Mouse (Mus musculus) forebrain, embryonic 15.5 days (tissue): ENCODE measurements around the gene Gmfg. TPM values are rescaled to one million over a fixed set of nuclear protein-coding genes. Genes with fewer than 3 reads are reported as not detected.

Experiments used
- ATAC-seq: fragments of 200-750 bp; cut with Nextera tagmentation; replicated peaks from 2 replicates; pipeline ENCODE4 v1.8.0; 2017; ENCODE audit warnings: mild to moderate bottlenecking, moderate TSS enrichment, moderate library complexity
- H3K27ac ChIP-seq: fragments of 300-500 bp; sonication (generic); replicated peaks from 2 replicates; pipeline ENCODE4 v1.5.1; 2015; ENCODE audit warnings: mild to moderate bottlenecking, inconsistent platforms
- H3K27me3 ChIP-seq: fragments of 300-500 bp; sonication (generic); 2 replicates; pipeline ENCODE4 v1.6.1; 2015; ENCODE audit warnings: inconsistent platforms
- H3K36me3 ChIP-seq: fragments of 300-500 bp; sonication (generic); 2 replicates; pipeline ENCODE4 v1.6.1; 2015; ENCODE audit warnings: mild to moderate bottlenecking, inconsistent platforms
- H3K4me1 ChIP-seq: fragments of 300-500 bp; sonication (generic); 2 replicates; pipeline ENCODE4 v1.6.1; 2015; ENCODE audit warnings: inconsistent platforms
- H3K4me2 ChIP-seq: fragments of 300-500 bp; sonication (generic); replicated peaks from 2 replicates; pipeline ENCODE4 v1.6.1; 2015; ENCODE audit warnings: mild to moderate bottlenecking, inconsistent platforms
- H3K4me3 ChIP-seq: fragments of 300-500 bp; sonication (generic); 2 replicates; pipeline ENCODE4 v1.5.1; 2015; ENCODE audit warnings: mild to moderate bottlenecking, inconsistent platforms
- H3K9ac ChIP-seq: fragments of 300-500 bp; sonication (generic); replicated peaks from 2 replicates; pipeline ENCODE4 v1.6.1; 2015; ENCODE audit warnings: mild to moderate bottlenecking, inconsistent platforms
- H3K9me3 ChIP-seq: fragments of 300-500 bp; sonication (generic); 2 replicates; pipeline ENCODE4 v1.6.1; 2016; ENCODE audit warnings: inconsistent platforms
- WGBS: fragments of 180-500 bp; shearing (Covaris S2); methylation state at CpG from one replicate; pipeline ENCODE4 v1.1.7; 2015; ENCODE audit warnings: mixed read lengths; 5-methylcytosine and 5-hydroxymethylcytosine counted together
- polyA plus RNA-seq: library from polyadenylated mRNA; unstranded; fragments of >200 nt; fragmentation: Nextera tagmentation; extraction: Ambion mirVana; gene quantifications from 2 replicates; pipeline ENCODE4 v1.2.1, GENCODE M21; 2015

Gmfg gene
- polyA plus RNA-seq, 1 experiment from 2014 or later = 4.7 TPM

DNA sequence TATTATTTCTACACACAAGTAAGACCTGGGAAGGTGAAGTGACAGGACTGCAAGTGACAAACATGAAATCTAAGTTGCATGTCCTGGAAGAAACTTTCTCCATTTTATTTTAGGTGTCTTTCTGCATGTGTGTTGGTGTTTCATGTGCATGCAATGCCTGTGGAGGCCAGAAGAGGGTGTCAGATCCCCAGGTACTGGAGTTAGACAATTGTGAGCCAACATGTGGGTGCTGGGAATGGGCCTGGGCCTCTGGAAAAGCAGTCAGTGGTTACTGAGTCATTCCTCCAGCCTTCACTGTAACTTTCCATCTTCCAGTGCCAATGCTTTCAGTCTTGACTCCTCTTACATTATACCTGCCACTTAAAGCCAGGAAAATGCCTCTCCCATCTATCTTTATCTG lies 19.9 kb upstream of the Gmfg start:
- ATAC-seq = no peak
- H3K36me3 ChIP-seq = peaks cover 88% of the 10 kb centered on the region
- H3K27me3 ChIP-seq = no peaks in the 10 kb centered on the region
- no peak overlapping the region for H3K27ac ChIP-seq
- H3K4me3 ChIP-seq = no peak overlapping the region
- H3K4me1 ChIP-seq = no peaks in the 10 kb centered on the region
- no peak overlapping the region for H3K4me2 ChIP-seq
- H3K9me3 ChIP-seq = no peaks in the 10 kb centered on the region
- no peak overlapping the region for H3K9ac ChIP-seq

- no peak for ATAC-seq
- Histone ChIP-seq H3K27me3 (no peaks in the 10 kb centered on the region), H3K36me3 (peaks cover 88% of the 10 kb centered on the region), H3K4me2 (no peak overlapping the region), H3K27ac (no peak overlapping the region), H3K4me1 (no peaks in the 10 kb centered on the region), H3K4me3 (no peak overlapping the region), H3K9me3 (no peaks in the 10 kb centered on the region), H3K9ac (no peak overlapping the region)
- WGBS = 66% methylated on average over 8 of the region's 8 CpGs
Measured at GRCm38 (mm10) chr7:28418096-28418670, 19.1 kb upstream of the Gmfg start.

DNA sequence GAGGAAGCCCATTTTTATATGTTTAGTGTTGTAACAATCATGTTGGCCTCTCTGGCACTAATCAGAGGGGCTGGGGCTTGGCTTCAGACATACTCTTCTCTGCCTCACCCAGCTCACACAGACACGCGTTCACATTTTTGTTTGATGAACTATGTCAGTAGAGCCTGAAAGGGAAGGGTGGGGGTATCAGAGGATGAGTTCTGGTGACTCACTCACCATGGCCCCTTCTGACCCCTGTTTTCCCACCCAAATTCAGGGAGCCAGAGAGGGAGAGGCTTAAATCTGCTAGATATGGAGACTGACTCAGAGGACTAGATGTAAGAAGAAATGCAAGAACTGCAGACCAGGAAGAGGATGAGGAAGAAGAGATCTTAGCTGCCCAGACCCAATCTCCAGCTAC lies 17.8 kb upstream of the Gmfg start:
- no peaks in the 10 kb centered on the region for H3K27me3 ChIP-seq
- H3K36me3 ChIP-seq = peaks cover 81% of the 10 kb centered on the region
- WGBS = 93% methylated on average over 2 of the region's 2 CpGs
- H3K9me3 ChIP-seq = no peaks in the 10 kb centered on the region
- no peak overlapping the region for H3K4me2 ChIP-seq
- H3K4me1 ChIP-seq = no peaks in the 10 kb centered on the region
- no peak overlapping the region for H3K4me3 ChIP-seq
- no peak overlapping the region for H3K9ac ChIP-seq
- ATAC-seq = no peak
- H3K27ac ChIP-seq = no peak overlapping the region

- Histone ChIP-seq H3K27me3 (no peaks in the 10 kb centered on the region), H3K4me3 (no peak overlapping the region), H3K4me2 (no peak overlapping the region), H3K9me3 (no peaks in the 10 kb centered on the region), H3K4me1 (no peaks in the 10 kb centered on the region), H3K36me3 (peaks cover 53% of the 10 kb centered on the region), H3K9ac (no peak overlapping the region), H3K27ac (no peak overlapping the region)
- 95% methylated on average over 1 of the region's 1 CpGs for WGBS
- no peak for ATAC-seq
Measured at GRCm38 (mm10) chr7:28423018-28423417, 14.2 kb upstream of the Gmfg start.

- Histone ChIP-seq H3K36me3 (peaks cover 11% of the 10 kb centered on the region), H3K27me3 (no peaks in the 10 kb centered on the region), H3K4me3 (no peak overlapping the region), H3K4me1 (peaks cover 10% of the 10 kb centered on the region), H3K9me3 (no peaks in the 10 kb centered on the region), H3K27ac (no peak overlapping the region), H3K9ac (no peak overlapping the region), H3K4me2 (no peak overlapping the region)
- no peak for ATAC-seq
Measured at GRCm38 (mm10) chr7:28427738-28428137, 9.5 kb upstream of the Gmfg start.

GRCm38 (mm10) chr7:28430512-28430911 lies 6.7 kb upstream of the Gmfg start:
- H3K4me3 ChIP-seq = no peak overlapping the region
- H3K9ac ChIP-seq = no peak overlapping the region
- H3K27me3 ChIP-seq = no peaks in the 10 kb centered on the region
- no peak overlapping the region for H3K27ac ChIP-seq
- no peak overlapping the region for H3K4me2 ChIP-seq
- no peak for ATAC-seq
- no peaks in the 10 kb centered on the region for H3K9me3 ChIP-seq
- H3K36me3 ChIP-seq = 0 out of 2 replicates have a peak, but pooled peaks cover 3% of the 10 kb centered on the region
- 87% methylated on average over 1 of the region's 1 CpGs for WGBS
- H3K4me1 ChIP-seq = peaks cover 37% of the 10 kb centered on the region

- WGBS = 96% methylated on average over 2 of the region's 2 CpGs
Measured at GRCm38 (mm10) chr7:28432252-28432651, 5.0 kb upstream of the Gmfg start.

DNA sequence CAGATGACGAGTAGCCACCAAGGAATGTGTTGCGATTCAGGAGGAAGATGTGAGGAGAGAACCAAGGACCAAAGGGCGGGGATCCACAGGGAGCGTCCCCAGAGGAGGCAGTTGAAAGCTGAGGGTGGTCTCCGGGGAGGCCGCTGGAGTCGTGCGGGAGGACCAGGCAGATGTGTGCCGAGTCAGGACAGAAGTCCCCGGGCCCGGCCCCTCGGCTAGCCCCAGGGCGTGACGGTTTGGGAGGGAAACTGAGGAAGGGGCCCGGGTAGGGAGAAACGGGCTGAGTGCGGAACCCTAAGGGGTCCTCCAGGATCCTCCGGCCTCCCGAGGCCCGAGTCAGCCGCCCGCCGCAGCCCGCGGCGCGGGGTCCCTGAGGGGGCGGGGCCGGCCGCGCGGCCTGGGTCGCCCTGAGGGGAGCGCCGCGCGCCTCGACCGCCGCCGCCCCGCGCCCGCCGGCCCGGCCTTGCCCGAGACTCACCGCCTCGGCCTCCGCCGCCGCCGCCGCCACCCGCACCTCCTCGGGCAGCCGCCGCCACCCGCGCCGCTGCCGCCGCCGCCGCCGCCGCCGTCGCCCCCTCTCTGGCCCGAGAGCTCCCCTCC lies 1.5 kb upstream of the Gmfg start:
- ATAC-seq = peak; percentile 24
- Histone ChIP-seq H3K9ac (peak overlapping the region; percentile 80), H3K36me3 (0 out of 2 replicates have a peak, but pooled peaks cover 3% of the 10 kb centered on the region), H3K4me1 (peaks cover 42% of the 10 kb centered on the region), H3K4me2 (peak overlapping the region; percentile 83), H3K27ac (peak overlapping the region; percentile 80), H3K4me3 (peak overlapping the region; percentile 70), H3K27me3 (no peaks in the 10 kb centered on the region), H3K9me3 (no peaks in the 10 kb centered on the region)
- WGBS = under 1% methylated on average over 33 of the region's 70 CpGs

More at GRCm38 (mm10) chr7:28432252-28432651, 5.0 kb upstream of the Gmfg start:
- ATAC-seq = no peak
- no peaks in the 10 kb centered on the region for H3K9me3 ChIP-seq
- H3K9ac ChIP-seq = no peak overlapping the region
- H3K4me2 ChIP-seq = no peak overlapping the region
- no peak overlapping the region for H3K4me3 ChIP-seq
- H3K27ac ChIP-seq = no peak overlapping the region
- H3K4me1 ChIP-seq = peaks cover 40% of the 10 kb centered on the region
- H3K36me3 ChIP-seq = 0 out of 2 replicates have a peak, but pooled peaks cover 3% of the 10 kb centered on the region
- H3K27me3 ChIP-seq = no peaks in the 10 kb centered on the region

GRCm38 (mm10) chr7:28436271-28436904 lies 859 bp upstream of the Gmfg start:
- H3K36me3 ChIP-seq = 0 out of 2 replicates have a peak, but pooled peaks cover 3% of the 10 kb centered on the region
- peak overlapping the region; percentile 63 for H3K4me2 ChIP-seq
- peak overlapping the region; percentile 80 for H3K27ac ChIP-seq
- no peaks in the 10 kb centered on the region for H3K9me3 ChIP-seq
- no peaks in the 10 kb centered on the region for H3K27me3 ChIP-seq
- peaks cover 42% of the 10 kb centered on the region for H3K4me1 ChIP-seq
- ATAC-seq = peak; percentile 98
- peak overlapping the region; percentile 70 for H3K4me3 ChIP-seq
- H3K9ac ChIP-seq = peak overlapping the region; percentile 80
- under 1% methylated on average over 45 of the region's 64 CpGs for WGBS

DNA sequence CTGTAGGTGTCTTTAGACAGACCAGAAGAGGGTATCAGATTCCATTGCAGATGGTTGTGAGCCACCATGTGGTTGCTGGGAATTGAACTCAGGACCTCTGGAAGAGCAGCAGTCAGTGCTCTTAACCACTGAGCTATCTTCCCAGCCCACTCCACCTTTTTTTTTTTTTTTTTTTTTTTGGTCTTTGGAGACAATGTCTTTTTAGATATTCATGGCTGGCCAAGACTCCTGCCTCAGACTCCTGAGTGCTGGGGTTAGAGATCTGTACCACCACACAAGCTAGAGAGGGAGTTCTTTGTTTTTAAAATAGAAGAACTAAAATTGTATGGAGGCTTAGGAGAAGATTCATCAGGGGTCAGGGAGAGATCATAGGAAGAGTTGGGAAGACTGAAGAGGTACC lies 717 bp downstream of the Gmfg start:
- peaks cover 30% of the 10 kb centered on the region for H3K4me1 ChIP-seq
- ATAC-seq = no peak
- H3K36me3 ChIP-seq = no peaks in the 10 kb centered on the region
- no peaks in the 10 kb centered on the region for H3K9me3 ChIP-seq
- H3K9ac ChIP-seq = no peak overlapping the region
- no peaks in the 10 kb centered on the region for H3K27me3 ChIP-seq
- no peak overlapping the region for H3K4me3 ChIP-seq
- no peak overlapping the region for H3K4me2 ChIP-seq
- H3K27ac ChIP-seq = no peak overlapping the region

- no peaks in the 10 kb centered on the region for H3K27me3 ChIP-seq
- H3K4me2 ChIP-seq = no peak overlapping the region
- H3K36me3 ChIP-seq = no peaks in the 10 kb centered on the region
- H3K27ac ChIP-seq = no peak overlapping the region
- WGBS = 95% methylated on average over 2 of the region's 2 CpGs
- no peak overlapping the region for H3K4me3 ChIP-seq
- H3K9me3 ChIP-seq = no peaks in the 10 kb centered on the region
- no peak overlapping the region for H3K9ac ChIP-seq
- no peak for ATAC-seq
- peaks cover 22% of the 10 kb centered on the region for H3K4me1 ChIP-seq
Measured at GRCm38 (mm10) chr7:28438771-28439170, 1.5 kb downstream of the Gmfg start.

GRCm38 (mm10) chr7:28440739-28441138 lies 3.5 kb downstream of the Gmfg start:
- no peaks in the 10 kb centered on the region for H3K36me3 ChIP-seq
- no peak overlapping the region for H3K9ac ChIP-seq
- no peaks in the 10 kb centered on the region for H3K9me3 ChIP-seq
- no peak overlapping the region for H3K27ac ChIP-seq
- WGBS = 61% methylated on average over 2 of the region's 2 CpGs
- ATAC-seq = no peak
- H3K27me3 ChIP-seq = 0 out of 2 replicates have a peak, but pooled peaks cover 1% of the 10 kb centered on the region
- H3K4me3 ChIP-seq = no peak overlapping the region
- H3K4me1 ChIP-seq = peaks cover 4% of the 10 kb centered on the region; the same call in 1 of the 2 replicates
- H3K4me2 ChIP-seq = no peak overlapping the region
